Mouse (Mus musculus) G1E (cell line): ENCODE results near the gene Nhlrc2.

Experiments
- CTCF ChIP-seq: IDR thresholded peaks from 2 replicates; pipeline ENCODE4 v1.5.1; 2012; ENCODE audit warnings: low read depth, low read length, inconsistent platforms, mixed read lengths
- GATA1 ChIP-seq: IDR thresholded peaks from 2 replicates; pipeline ENCODE4 v1.6.1; 2012; ENCODE audit warnings: borderline replicate concordance, low read length, inconsistent platforms, mixed read lengths
- GATA2 ChIP-seq: IDR thresholded peaks from 2 replicates; pipeline ENCODE4 v1.6.1; 2012; ENCODE audit warnings: low read depth, low read length, inconsistent platforms, borderline replicate concordance
- POLR2AphosphoS5 ChIP-seq: IDR thresholded peaks from 2 replicates; pipeline ENCODE4 v1.6.1; 2012; ENCODE audit warnings: low read depth, low read length, inconsistent platforms; ENCODE audit not compliant: insufficient replicate concordance
- TAL1 ChIP-seq: conservative IDR thresholded peaks from 2 replicates; pipeline ENCODE4 v1.6.1; 2012; ENCODE audit warnings: low read depth, low read length, inconsistent platforms, mixed read lengths

GRCm38 (mm10) chr19:56566041-56566440 lies 18.0 kb downstream of the Nhlrc2 start:
- TF ChIP-seq CTCF (no peak), GATA1 (no peak), TAL1 (no peak), POLR2AphosphoS5 (no peak), GATA2 (no peak)
